Mouse (Mus musculus): ENCODE results near the gene Mknk2. TPM values are rescaled to one million over a fixed set of nuclear protein-coding genes. Genes with fewer than 3 reads are reported as not detected.

Mknk2 gene
- polyA plus RNA-seq, 1 experiment from 2014 or later: 103 TPM

GRCm38 (mm10) chr10:80673690-80674089 is 4.2 kb downstream of the Mknk2 start:
- Histone ChIP-seq H3K9ac (replicated peaks; ENCODE audit: low read depth) (peak overlapping the region; percentile 98), H3K9me3 (ENCODE audit: low read length) (no peaks in the 10 kb centered on the region), H3K27me3 (replicated peaks; ENCODE audit: insufficient read depth, low read length) (no peaks in the 10 kb centered on the region), H3K4me3 (ENCODE audit: low read depth, low read length) (peak overlapping the region; percentile 82), H3K4me2 (replicated peaks; ENCODE audit: low read depth, low read length) (peak overlapping the region; percentile 81), H3K4me1 (ENCODE audit: insufficient read depth, low read depth, low read length) (peaks cover 32% of the 10 kb centered on the region), H3K27ac (ENCODE audit: low read length) (peak overlapping the region; percentile 92), H3K36me3 (ENCODE audit: insufficient read depth, low read length) (peaks cover 36% of the 10 kb centered on the region)
- WGBS: 82% methylated on average over 3 of the region's 3 CpGs
- DNase-seq (ENCODE audit: low spot score) (no peak), ATAC-seq (no peak)
- no peak for TF ChIP-seq EP300 (IDR thresholded peaks at IDR 0.05)
- no peak for TF ChIP-seq CTCF (IDR thresholded peaks at IDR 0.05)

GRCm38 (mm10) chr10:80671936-80672690 is 5.8 kb downstream of the Mknk2 start:
- Histone ChIP-seq H3K9me3 (ENCODE audit: low read length) (no peaks in the 10 kb centered on the region), H3K4me1 (ENCODE audit: insufficient read depth, low read depth, low read length) (peaks cover 20% of the 10 kb centered on the region), H3K4me2 (replicated peaks; ENCODE audit: low read depth, low read length) (no peak overlapping the region; the same call in 1 of the 2 replicates), H3K36me3 (ENCODE audit: insufficient read depth, low read length) (peaks cover 52% of the 10 kb centered on the region), H3K9ac (replicated peaks; ENCODE audit: low read depth) (no peak overlapping the region), H3K27ac (ENCODE audit: low read length) (no peak overlapping the region), H3K4me3 (ENCODE audit: low read depth, low read length) (no peak overlapping the region), H3K27me3 (replicated peaks; ENCODE audit: insufficient read depth, low read length) (no peaks in the 10 kb centered on the region)
- ATAC-seq (no peak), DNase-seq (ENCODE audit: low spot score) (no peak)
- TF ChIP-seq CTCF (IDR thresholded peaks at IDR 0.05): no peak
- no peak for TF ChIP-seq EP300 (IDR thresholded peaks at IDR 0.05)
- WGBS: 83% methylated on average over 11 of the region's 11 CpGs

GRCm38 (mm10) chr10:80671251-80671650 is 6.7 kb downstream of the Mknk2 start:
- Histone ChIP-seq H3K4me3 (ENCODE audit: low read depth, low read length) (no peak overlapping the region), H3K4me2 (replicated peaks; ENCODE audit: low read depth, low read length) (no peak overlapping the region), H3K36me3 (ENCODE audit: insufficient read depth, low read length) (peaks cover 59% of the 10 kb centered on the region), H3K4me1 (ENCODE audit: insufficient read depth, low read depth, low read length) (peaks cover 20% of the 10 kb centered on the region), H3K9me3 (ENCODE audit: low read length) (no peaks in the 10 kb centered on the region), H3K27me3 (replicated peaks; ENCODE audit: insufficient read depth, low read length) (no peaks in the 10 kb centered on the region), H3K9ac (replicated peaks; ENCODE audit: low read depth) (no peak overlapping the region), H3K27ac (ENCODE audit: low read length) (no peak overlapping the region)
- no peak for TF ChIP-seq EP300 (IDR thresholded peaks at IDR 0.05)
- TF ChIP-seq CTCF (IDR thresholded peaks at IDR 0.05): no peak
- no peak for DNase-seq (ENCODE audit: low spot score)
- ATAC-seq: no peak
- 85% methylated on average over 4 of the region's 4 CpGs for WGBS

- H3K4me1 ChIP-seq (ENCODE audit: insufficient read depth, low read depth, low read length): peaks cover 27% of the 10 kb centered on the region
- H3K27ac ChIP-seq (ENCODE audit: low read length): no peak overlapping the region
- 0 out of 2 replicates have a peak overlapping the region, but pooled peaks have one; percentile 8 for H3K9ac ChIP-seq (replicated peaks; ENCODE audit: low read depth)
- H3K9me3 ChIP-seq (ENCODE audit: low read length): no peaks in the 10 kb centered on the region
- peaks cover 59% of the 10 kb centered on the region for H3K36me3 ChIP-seq (ENCODE audit: insufficient read depth, low read length)
- no peak for TF ChIP-seq EP300 (IDR thresholded peaks at IDR 0.05)
- no peak for TF ChIP-seq CTCF (IDR thresholded peaks at IDR 0.05)
- H3K4me2 ChIP-seq (replicated peaks; ENCODE audit: low read depth, low read length): no peak overlapping the region
- ATAC-seq (no peak), DNase-seq (ENCODE audit: low spot score) (no peak)
- no peaks in the 10 kb centered on the region for H3K27me3 ChIP-seq (replicated peaks; ENCODE audit: insufficient read depth, low read length)
- H3K4me3 ChIP-seq (ENCODE audit: low read depth, low read length): no peak overlapping the region
- WGBS: 85% methylated on average over 2 of the region's 2 CpGs
These were observed 7.4 kb downstream of the Mknk2 start for GRCm38 (mm10) chr10:80670531-80670930.

GRCm38 (mm10) chr10:80669737-80670485 is 8.0 kb downstream of the Mknk2 start:
- H3K36me3 ChIP-seq (ENCODE audit: insufficient read depth, low read length): peaks cover 59% of the 10 kb centered on the region
- no peak overlapping the region for H3K4me2 ChIP-seq (replicated peaks; ENCODE audit: low read depth, low read length)
- TF ChIP-seq EP300 (IDR thresholded peaks at IDR 0.05) (no peak), CTCF (IDR thresholded peaks at IDR 0.05) (no peak)
- H3K9me3 ChIP-seq (ENCODE audit: low read length): no peaks in the 10 kb centered on the region
- H3K9ac ChIP-seq (replicated peaks; ENCODE audit: low read depth): 0 out of 2 replicates have a peak overlapping the region, but pooled peaks have one; percentile 8
- WGBS: 89% methylated on average over 7 of the region's 7 CpGs
- H3K4me1 ChIP-seq (ENCODE audit: insufficient read depth, low read depth, low read length): peaks cover 31% of the 10 kb centered on the region
- H3K4me3 ChIP-seq (ENCODE audit: low read depth, low read length): no peak overlapping the region
- ATAC-seq (peak; percentile 47), DNase-seq (ENCODE audit: low spot score) (peak; percentile 71)
- no peak overlapping the region; the same call in 1 of the 2 replicates for H3K27ac ChIP-seq (ENCODE audit: low read length)
- H3K27me3 ChIP-seq (replicated peaks; ENCODE audit: insufficient read depth, low read length): no peaks in the 10 kb centered on the region

GRCm38 (mm10) chr10:80669018-80669417 is 8.9 kb downstream of the Mknk2 start:
- Histone ChIP-seq H3K4me2 (replicated peaks; ENCODE audit: low read depth, low read length) (no peak overlapping the region), H3K27ac (ENCODE audit: low read length) (no peak overlapping the region), H3K4me1 (ENCODE audit: insufficient read depth, low read depth, low read length) (peaks cover 30% of the 10 kb centered on the region), H3K9ac (replicated peaks; ENCODE audit: low read depth) (no peak overlapping the region), H3K4me3 (ENCODE audit: low read depth, low read length) (no peak overlapping the region), H3K9me3 (ENCODE audit: low read length) (no peaks in the 10 kb centered on the region), H3K36me3 (ENCODE audit: insufficient read depth, low read length) (peaks cover 59% of the 10 kb centered on the region), H3K27me3 (replicated peaks; ENCODE audit: insufficient read depth, low read length) (no peaks in the 10 kb centered on the region)
- ATAC-seq (no peak), DNase-seq (ENCODE audit: low spot score) (no peak)
- 82% methylated on average over 12 of the region's 12 CpGs for WGBS
- TF ChIP-seq CTCF (IDR thresholded peaks at IDR 0.05) (no peak), EP300 (IDR thresholded peaks at IDR 0.05) (no peak)

Data from lung, postnatal 0 days (tissue).